Mouse (Mus musculus): ENCODE measurements around the gene Cpne5.
"Not testable (repeated sequence)": the region's sequence is repeated elsewhere in the genome, so short reads cannot be mapped to it uniquely, and the experiment has no call there.

The Cpne5 gene

DNA sequence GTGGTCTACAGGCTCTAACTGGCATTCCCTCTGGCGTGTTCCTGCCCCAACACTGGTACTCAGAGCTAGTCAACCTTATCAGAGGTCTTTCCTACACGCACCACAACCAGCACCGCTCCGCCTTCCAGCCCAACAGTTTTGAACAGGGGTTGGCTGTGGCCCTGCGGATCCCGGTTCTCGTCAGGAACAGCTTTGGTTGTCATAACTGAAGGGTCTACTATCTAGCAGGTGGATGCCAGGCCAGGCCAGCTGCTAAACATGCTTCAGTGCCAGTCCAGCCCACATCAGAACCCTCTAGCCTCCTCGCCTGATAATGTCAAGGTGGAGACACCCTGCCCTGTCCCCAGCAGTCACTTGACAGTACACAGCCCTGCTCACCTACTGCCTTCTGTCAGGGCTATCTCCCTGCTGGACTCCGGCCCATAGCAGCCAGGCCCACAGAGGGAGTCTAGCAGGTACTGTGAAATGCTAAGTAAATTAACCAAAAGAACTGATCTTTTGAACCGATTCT is 19.1 kb upstream of the Cpne5 start:
- DNase-seq (ENCODE audit: low read depth, low spot score), result no peak

DNA sequence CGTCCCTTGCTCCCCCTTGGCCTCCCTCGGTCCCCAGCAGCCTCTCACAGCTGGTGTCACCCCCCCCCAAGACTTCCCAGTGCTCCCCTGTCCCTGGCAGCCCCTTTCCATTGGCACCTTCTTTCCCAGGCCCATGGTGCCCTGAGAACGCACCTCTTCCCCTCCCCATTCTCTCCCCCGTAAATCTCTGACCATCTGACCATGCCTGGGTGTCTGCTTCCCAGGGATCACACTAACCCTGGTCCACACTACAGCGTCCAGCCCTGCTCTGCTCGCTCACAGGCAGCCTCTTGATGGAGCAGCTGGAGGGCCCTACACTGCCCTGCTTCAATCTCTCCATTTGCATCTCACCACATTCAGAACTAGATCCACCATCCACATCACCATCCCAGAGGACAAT is 18.5 kb upstream of the Cpne5 start:
- DNase-seq (ENCODE audit: low read depth, low spot score), result no peak

GRCm38 (mm10) chr17:29254784-29255183 is 16.8 kb upstream of the Cpne5 start:
- not testable (repeated sequence) for DNase-seq (ENCODE audit: low read depth, low spot score)

DNA sequence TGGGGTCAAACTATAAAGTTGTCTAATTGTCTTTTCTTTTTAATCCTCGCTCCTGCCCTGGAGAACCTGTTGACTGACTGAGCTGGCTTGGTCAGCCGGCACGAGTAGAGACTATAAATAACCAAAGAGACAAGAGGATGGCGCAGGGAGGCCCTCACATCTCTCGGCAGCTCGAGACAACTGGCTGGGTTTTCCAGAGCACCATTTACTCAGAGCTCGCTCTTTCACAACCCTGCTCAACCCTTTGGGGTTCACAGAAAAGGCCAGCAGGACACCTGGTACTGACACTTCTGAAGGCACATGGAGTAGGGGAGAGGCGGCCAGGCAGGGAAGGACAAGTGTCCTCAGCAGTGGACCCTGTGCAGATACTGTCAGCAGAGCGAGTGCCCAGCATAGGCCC is 15.7 kb upstream of the Cpne5 start:
- DNase-seq (ENCODE audit: low read depth, low spot score), result no peak

DNA sequence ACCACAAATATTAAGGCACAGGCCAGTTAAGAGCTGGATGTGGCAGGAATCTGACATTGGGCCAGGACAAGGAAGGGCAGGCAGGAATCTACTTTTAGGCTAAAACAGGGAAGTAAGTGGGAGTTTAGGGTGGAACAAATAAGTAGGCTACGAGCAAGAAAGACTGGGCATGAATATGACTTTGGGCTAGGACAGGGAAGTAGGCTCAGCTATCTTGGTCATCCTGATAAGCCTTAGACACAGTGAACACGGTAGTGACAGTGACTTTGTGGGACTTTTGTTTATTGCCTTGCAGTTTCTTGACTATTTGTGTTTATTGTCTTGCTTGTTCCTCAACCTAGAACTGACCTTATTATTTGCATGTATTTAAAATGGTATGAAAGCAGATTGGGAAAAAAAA is 15.3 kb upstream of the Cpne5 start:
- no peak for DNase-seq (ENCODE audit: low read depth, low spot score)

GRCm38 (mm10) chr17:29251608-29252390 is 13.8 kb upstream of the Cpne5 start:
- DNase-seq (ENCODE audit: low read depth, low spot score), result no peak

GRCm38 (mm10) chr17:29251006-29251405 is 13.0 kb upstream of the Cpne5 start:
- DNase-seq (ENCODE audit: low read depth, low spot score), result not testable (repeated sequence)

DNA sequence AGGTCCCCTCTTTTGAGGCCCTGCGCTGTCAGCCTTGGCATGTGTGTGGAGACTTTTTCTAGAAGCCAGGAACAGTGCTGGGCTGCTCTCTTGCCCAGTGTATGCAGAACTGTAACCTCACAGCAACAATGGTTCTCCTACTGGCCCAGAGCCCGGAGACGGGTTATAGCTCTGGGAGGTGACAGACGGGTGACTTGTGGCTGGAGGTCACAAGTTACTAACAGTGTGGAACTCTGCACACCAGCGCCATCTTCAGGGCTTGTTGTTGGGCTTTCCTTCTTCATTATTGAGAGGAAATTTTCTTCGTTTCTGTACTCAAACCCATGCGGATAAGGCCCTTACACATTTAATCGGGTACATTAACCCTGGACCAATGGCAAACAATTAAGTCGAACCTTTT is 11.5 kb upstream of the Cpne5 start:
- DNase-seq (ENCODE audit: low read depth, low spot score), result no peak

DNA sequence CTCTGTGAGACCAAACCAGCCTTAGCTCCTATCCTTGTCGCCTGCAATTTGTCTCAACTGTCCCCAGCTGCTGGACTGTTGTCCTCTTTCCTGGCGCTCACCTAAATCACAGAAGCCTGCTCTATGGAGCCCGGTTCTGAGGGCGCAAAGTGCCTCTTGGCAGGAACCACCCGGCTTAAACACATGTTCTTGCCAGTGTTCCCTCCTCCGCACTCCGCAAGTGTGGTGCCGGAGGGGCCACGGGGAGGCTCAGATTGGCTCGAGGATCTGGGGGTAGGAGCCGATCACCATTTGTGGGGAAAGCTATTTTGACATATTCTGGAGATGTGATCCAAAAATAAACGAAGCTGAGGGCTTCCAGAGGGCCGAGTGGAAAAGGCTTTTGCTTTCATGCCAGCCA is 9.9 kb upstream of the Cpne5 start:
- DNase-seq (ENCODE audit: low read depth, low spot score), result no peak

DNA sequence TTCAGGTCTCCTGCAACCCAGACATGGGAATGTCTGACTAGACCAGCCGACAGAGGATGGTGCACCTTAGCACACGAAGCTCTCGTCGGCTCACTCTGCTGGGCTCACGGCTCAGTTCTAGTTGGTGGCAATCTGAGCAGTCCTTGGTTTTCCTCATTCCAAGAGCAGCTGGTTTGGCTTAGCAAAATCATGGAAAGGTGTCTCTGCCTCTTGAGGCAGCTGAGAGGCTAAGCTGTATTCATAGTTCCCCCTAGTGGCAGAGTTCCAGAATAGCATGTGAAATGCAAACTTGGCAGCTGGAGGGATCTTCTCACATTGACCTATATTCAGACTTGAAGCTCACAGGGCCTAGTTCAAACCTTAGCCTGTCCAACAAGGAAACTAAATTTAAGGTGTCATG is 8.6 kb upstream of the Cpne5 start:
- peak; percentile 89 for DNase-seq (ENCODE audit: low read depth, low spot score)

GRCm38 (mm10) chr17:29245725-29246124 is 7.8 kb upstream of the Cpne5 start:
- DNase-seq (ENCODE audit: low read depth, low spot score), result peak; percentile 54

DNA sequence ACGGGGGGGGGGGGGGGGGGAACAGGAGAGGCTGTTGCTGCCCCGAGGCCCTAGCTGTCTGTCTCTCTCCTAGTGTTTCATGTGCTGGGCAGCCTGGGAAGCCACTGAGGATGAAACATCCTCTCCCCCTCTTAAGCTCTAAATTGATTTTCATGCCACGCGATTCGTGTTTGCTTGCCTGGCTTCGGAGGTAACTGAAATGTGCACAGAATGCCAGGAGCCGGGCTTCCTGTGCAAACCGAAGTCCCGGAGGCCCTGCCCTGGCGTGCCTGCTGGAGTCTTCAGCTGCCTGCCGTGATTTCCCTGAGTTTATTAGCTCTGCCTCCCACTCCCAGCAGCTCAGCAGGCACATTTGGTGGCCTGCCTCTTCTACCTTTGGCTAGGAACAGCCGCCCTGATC is 6.9 kb upstream of the Cpne5 start:
- DNase-seq (ENCODE audit: low read depth, low spot score), result no peak

DNA sequence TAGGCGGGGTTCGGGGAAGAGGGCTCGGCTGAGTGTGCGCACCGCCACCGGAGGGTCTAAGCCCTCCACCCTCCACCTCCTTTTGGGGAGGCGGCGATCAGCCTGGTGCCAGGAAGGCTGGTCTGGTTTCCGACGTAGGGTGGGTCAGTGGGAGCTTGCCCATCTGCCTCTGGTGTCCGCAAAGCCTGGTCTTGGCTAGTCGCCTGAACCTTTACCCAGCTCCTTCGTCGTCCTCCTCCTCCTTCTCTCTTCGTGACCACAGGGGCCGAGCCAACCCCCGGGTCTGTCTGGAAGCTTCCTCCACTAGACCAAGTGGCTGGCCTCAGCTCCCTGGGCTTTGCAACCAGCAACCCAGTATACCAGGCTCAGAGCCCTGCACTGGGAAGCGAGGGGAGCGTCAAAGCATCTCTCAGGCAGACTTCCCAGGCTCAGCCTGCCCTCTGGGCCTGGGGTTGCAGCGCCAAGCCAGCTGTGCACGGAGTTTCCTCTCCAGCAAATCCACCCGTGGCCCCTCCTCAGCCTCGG is 516 bp upstream of the Cpne5 start:
- peak; percentile 39 for DNase-seq (ENCODE audit: low read depth, low spot score)

GRCm38 (mm10) chr17:29237267-29237771 is 648 bp downstream of the Cpne5 start:
- no peak for DNase-seq (ENCODE audit: low read depth, low spot score)

GRCm38 (mm10) chr17:29236111-29236510 is 1.9 kb downstream of the Cpne5 start:
- DNase-seq (ENCODE audit: low read depth, low spot score), result peak; percentile 39

GRCm38 (mm10) chr17:29231109-29231508 is 6.9 kb downstream of the Cpne5 start:
- no peak for DNase-seq (ENCODE audit: low read depth, low spot score)

- no peak for DNase-seq (ENCODE audit: low read depth, low spot score)
Measured at GRCm38 (mm10) chr17:29220631-29221030, 17.3 kb downstream of the Cpne5 start.

GRCm38 (mm10) chr17:29218017-29218416 is 19.9 kb downstream of the Cpne5 start:
- DNase-seq (ENCODE audit: low read depth, low spot score), result no peak

DNA sequence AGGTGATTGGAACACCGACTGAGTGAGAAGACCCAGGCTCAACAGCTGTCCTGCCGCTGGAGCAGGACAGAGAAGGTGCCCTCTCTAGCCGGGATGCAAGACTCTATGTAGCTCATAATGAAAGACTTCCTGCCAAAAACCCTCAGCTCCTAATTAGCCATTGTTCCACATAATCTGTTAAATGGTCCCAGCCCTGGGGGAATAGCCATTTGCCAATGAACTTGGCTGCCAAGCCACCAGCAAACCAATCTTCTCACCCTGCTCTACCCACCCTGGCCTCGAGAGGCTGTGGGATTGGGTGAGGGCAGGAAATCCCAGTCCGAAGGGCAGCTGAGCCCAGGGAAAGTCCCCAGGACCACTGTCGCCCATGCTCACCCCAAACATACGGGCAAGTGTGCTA is 21.9 kb downstream of the Cpne5 start:
- no peak for DNase-seq (ENCODE audit: low read depth, low spot score)

DNA sequence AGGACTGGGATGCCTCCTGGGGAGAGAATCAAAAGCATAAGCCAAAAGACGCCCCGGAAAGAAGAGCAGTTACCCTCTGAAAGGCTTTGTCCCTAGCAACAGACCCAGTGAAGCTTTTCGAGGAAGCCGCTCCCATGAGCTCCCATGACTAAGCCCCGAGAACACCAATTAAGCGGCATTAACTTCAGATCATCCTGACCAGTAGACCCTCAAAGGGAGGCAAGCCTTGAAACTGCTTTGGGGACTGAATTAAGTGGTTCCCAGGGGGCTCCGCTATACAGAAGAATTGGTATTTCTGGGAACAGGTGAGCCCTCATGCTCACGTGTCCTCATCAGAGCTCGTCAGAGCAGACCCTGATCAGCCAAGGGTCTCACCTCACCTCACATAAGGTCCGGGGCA is 23.3 kb downstream of the Cpne5 start:
- no peak for DNase-seq (ENCODE audit: low read depth, low spot score)

DNA sequence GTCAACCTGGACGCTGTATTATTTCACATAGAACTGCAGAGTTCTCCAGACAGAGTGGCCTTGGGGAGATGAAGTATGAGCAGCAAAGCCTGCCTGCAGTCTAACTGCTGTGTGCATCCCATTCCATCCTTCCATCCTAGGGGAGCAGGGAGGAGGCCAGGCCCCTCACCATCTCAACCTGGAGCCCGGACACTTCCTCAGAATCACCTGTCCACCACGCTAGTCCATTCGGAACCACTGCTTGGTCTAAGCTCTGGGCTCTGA is 23.8 kb downstream of the Cpne5 start:
- DNase-seq (ENCODE audit: low read depth, low spot score), result no peak

GRCm38 (mm10) chr17:29213381-29214192 is 24.4 kb downstream of the Cpne5 start:
- peak; percentile 84 for DNase-seq (ENCODE audit: low read depth, low spot score)

DNA sequence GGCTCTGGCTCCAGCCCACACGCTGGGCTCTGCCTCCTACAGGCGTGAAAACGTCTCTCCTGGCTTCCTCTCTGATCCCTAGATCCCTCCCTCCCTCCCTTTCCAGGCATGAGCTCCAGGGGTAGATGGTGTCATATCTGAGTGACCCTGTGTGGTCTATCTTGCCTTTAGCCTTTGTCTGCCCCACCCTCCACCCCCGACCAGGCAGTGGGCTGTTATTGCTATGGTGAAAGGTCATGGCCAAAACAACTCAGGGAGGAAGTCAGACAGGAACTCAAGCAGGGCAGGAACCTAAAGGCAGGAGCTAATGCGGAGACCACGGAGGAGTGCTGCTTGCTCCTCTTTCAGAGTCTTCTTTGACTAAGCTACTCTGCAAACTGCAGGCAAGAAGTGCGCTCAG is 26.1 kb downstream of the Cpne5 start:
- DNase-seq (ENCODE audit: low read depth, low spot score), result peak; percentile 85

All from ZHBTc4 (cell line).